Mouse (Mus musculus): ENCODE measurements at regions not wholly inside any gene's neighbourhood (a gene's known extent, or its start where the extent isn't known, plus 50 kb on each side); places are given as distances from the start of the nearest gene placed in this dataset.

DNA sequence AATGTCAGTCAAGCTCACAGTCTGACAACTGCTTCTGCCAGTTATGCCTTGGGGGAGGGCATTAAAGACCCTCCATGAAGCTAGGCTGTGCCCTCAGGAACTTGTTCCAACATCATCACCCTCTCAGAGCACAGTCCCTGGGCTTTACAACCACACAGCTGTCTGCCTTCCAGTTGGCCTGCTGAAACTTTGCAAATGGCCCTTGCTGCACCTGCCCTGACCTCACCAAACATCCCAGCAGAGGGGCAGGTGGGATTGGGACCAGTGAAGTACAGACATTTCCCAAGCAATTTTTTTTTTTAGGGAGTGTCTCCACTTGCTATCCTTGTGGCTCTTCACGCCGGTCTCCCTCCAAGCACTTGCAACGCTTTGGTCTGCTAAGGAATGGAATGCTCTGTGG, 130.9 kb downstream of the Sox9 start:
- no peak for TF ChIP-seq CTCF (IDR thresholded peaks at IDR 0.05; ENCODE audit: borderline replicate concordance, insufficient read depth, low read depth, low read length)
- no peak for TF ChIP-seq POLR2A (IDR thresholded peaks at IDR 0.05; ENCODE audit: borderline replicate concordance, insufficient read depth, low read length)

Measured in cerebellum, adult 2 months (tissue).